Mouse (Mus musculus): ENCODE measurements around the gene H2-DMb1. TPM values are rescaled to one million over a fixed set of nuclear protein-coding genes. Genes with fewer than 3 reads are reported as not detected.
A peak's percentile ranks its signal among the peaks of the same experiment; 100 is the strongest.

The H2-DMb1 gene
- total and polyA plus RNA-seq, 3 experiments = 60.7 to 147 (median 102) TPM

- peak; percentile 96 for DNase-seq (ENCODE audit: extremely low read depth)
- H3K9ac ChIP-seq (ENCODE audit: insufficient read depth, low read depth) = peak within 1 kb of the TSS; percentile 100
- peak within 1 kb of the TSS; percentile 89 for H3K4me2 ChIP-seq (ENCODE audit: insufficient read depth, low read depth, poor library complexity, severe bottlenecking)
- in situ Hi-C loops (cut with MboI; ENCODE audit: low pct_ligation_motif_present, low pct_unique_long_range_greater_than_20kb, low sequenced_read_pairs) = no loop called here
- dilution Hi-C loops (cut with MboI; ENCODE audit: extremely low pct_ligation_motif_present, extremely low pct_unique_long_range_greater_than_20kb, low sequenced_read_pairs) = no loop called here
- peaks cover 27 to 63% of the 10 kb centered on the region in 2 experiments for H3K4me1 ChIP-seq (ENCODE audit: control insufficient read depth in 1 of 2, insufficient read depth in 2 of 2)
- peaks cover 59% of the 10 kb centered on the region for H3K79me2 ChIP-seq (replicated peaks; ENCODE audit: control insufficient read depth, extremely low read depth, insufficient read depth, poor library complexity, severe bottlenecking)
- no peaks in the 10 kb centered on the region for H3K27me3 ChIP-seq (replicated peaks)
- no peaks in the 10 kb centered on the region for H3K9me3 ChIP-seq (replicated peaks; ENCODE audit: low read length)
- peak within 1 kb of the TSS; percentile 93 for H3K27ac ChIP-seq (ENCODE audit: insufficient read depth, low read depth)
- H3K36me3 ChIP-seq (replicated peaks in 1 of 2; ENCODE audit: control insufficient read depth in 1 of 2, insufficient read depth in 1 of 2, low read length in 1 of 2) = peaks cover 58 to 74% of the 10 kb centered on the region in 2 experiments
- H3K4me3 ChIP-seq (replicated peaks in 1 of 3; ENCODE audit: low read depth in 2 of 3, low read length in 2 of 3, poor library complexity in 1 of 3) = peak within 1 kb of the TSS; percentile 85 to 99 (median 93)
- TF ChIP-seq ELF1 (IDR thresholded peaks at IDR 0.05; ENCODE audit: low read depth, low read length) (peak; percentile 64), SIN3A (IDR thresholded peaks at IDR 0.05; ENCODE audit: low read length) (no peak), PAX5 (IDR thresholded peaks at IDR 0.05; ENCODE audit: low read length) (no peak), IRF4 (IDR thresholded peaks at IDR 0.05; ENCODE audit: low read depth, low read length) (peak; percentile 40), UBTF (IDR thresholded peaks at IDR 0.05; ENCODE audit: low read depth, low read length) (peak; percentile 52; the same call in 1 of the 2 replicates), SMC3 (IDR thresholded peaks at IDR 0.05; ENCODE audit: low read depth, low read length) (peak; percentile 11; the same call in 1 of the 2 replicates), ETS1 (conservative IDR thresholded peaks at IDR 0.05; ENCODE audit: low read depth, low read length) (no peak; the same call in 1 of the 2 replicates), KAT2A (IDR thresholded peaks at IDR 0.05; ENCODE audit: insufficient replicate concordance, low read length) (no peak), MAX (IDR thresholded peaks at IDR 0.05; ENCODE audit: low read length) (no peak), JUND (conservative IDR thresholded peaks at IDR 0.05; ENCODE audit: low read depth, low read length) (no peak), RAD21 (IDR thresholded peaks at IDR 0.05; ENCODE audit: low read depth, low read length) (no peak; the same call in 1 of the 2 replicates), CTCF (conservative IDR thresholded peaks at IDR 0.05 in 1 of 2, IDR thresholded peaks at IDR 0.05 in 1 of 2; ENCODE audit: low read depth in 2 of 2, low read length in 2 of 2) (no peak; a peak in 1 of 4 replicates), MXI1 (IDR thresholded peaks at IDR 0.05; ENCODE audit: low read depth, low read length) (no peak), RCOR1 (conservative IDR thresholded peaks at IDR 0.05; ENCODE audit: low read depth, low read length) (no peak), ZNF384 (IDR thresholded peaks at IDR 0.05; ENCODE audit: low read depth, low read length) (no peak), EP300 (IDR thresholded peaks at IDR 0.05; ENCODE audit: low read length) (no peak), TBP (conservative IDR thresholded peaks at IDR 0.05; ENCODE audit: low read depth, low read length) (no peak), CHD1 (IDR thresholded peaks at IDR 0.05; ENCODE audit: low read depth, low read length) (0 out of 2 replicates have a peak, but pooled peaks have one; percentile 33), NELFE (IDR thresholded peaks at IDR 0.05; ENCODE audit: low read depth, low read length) (no peak), USF2 (conservative IDR thresholded peaks at IDR 0.05; ENCODE audit: low read depth, low read length) (no peak; the same call in 1 of the 2 replicates), POLR2A (IDR thresholded peaks at IDR 0.05; ENCODE audit: low read depth, low read length) (peak; percentile 54), CHD2 (IDR thresholded peaks at IDR 0.05; ENCODE audit: low read length) (peak; percentile 94), HCFC1 (IDR thresholded peaks at IDR 0.05; ENCODE audit: low read depth, low read length) (no peak; the same call in 1 of the 2 replicates), TCF12 (IDR thresholded peaks at IDR 0.05; ENCODE audit: low read depth, low read length) (no peak), MEF2A (IDR thresholded peaks at IDR 0.05; ENCODE audit: borderline replicate concordance, low read depth, low read length) (0 out of 2 replicates have a peak, but pooled peaks have one; percentile 17), MAFK (IDR thresholded peaks at IDR 0.05; ENCODE audit: insufficient replicate concordance, low read length) (no peak), MYC (IDR thresholded peaks at IDR 0.05; ENCODE audit: low read depth, low read length) (0 out of 2 replicates have a peak, but pooled peaks have one; percentile 22), BHLHE40 (IDR thresholded peaks at IDR 0.05; ENCODE audit: low read depth, low read length) (0 out of 2 replicates have a peak, but pooled peaks have one; percentile 20), POLR2AphosphoS2 (IDR thresholded peaks at IDR 0.05; ENCODE audit: low read depth, low read length) (peak; percentile 91; the same call in 1 of the 2 replicates), GABPA (IDR thresholded peaks at IDR 0.05; ENCODE audit: insufficient replicate concordance, low read depth, low read length) (no peak), USF1 (IDR thresholded peaks at IDR 0.05; ENCODE audit: low read depth, low read length) (no peak), E2F4 (IDR thresholded peaks at IDR 0.05; ENCODE audit: insufficient replicate concordance, low read depth, low read length) (no peak), ZKSCAN1 (IDR thresholded peaks at IDR 0.05; ENCODE audit: borderline replicate concordance, low read depth, low read length) (no peak), MAZ (IDR thresholded peaks at IDR 0.05; ENCODE audit: low read depth, low read length) (no peak), JUN (IDR thresholded peaks at IDR 0.05; ENCODE audit: insufficient read depth, low read depth, low read length) (no peak), ZC3H11A (IDR thresholded peaks at IDR 0.05; ENCODE audit: low read depth, low read length) (no peak), ZMIZ1 (IDR thresholded peaks at IDR 0.05; ENCODE audit: low read depth, low read length) (no peak)
Measured at GRCm38 (mm10) chr17:34196941-34197894, 44.3 kb downstream of the H2-DMb1 start, which contains the start of gene Psmb8. Gene Psmb8, plus strand, starts transcription at chr17:34197721.
